Mouse (Mus musculus): ENCODE results near the gene Gfi1.

DNA sequence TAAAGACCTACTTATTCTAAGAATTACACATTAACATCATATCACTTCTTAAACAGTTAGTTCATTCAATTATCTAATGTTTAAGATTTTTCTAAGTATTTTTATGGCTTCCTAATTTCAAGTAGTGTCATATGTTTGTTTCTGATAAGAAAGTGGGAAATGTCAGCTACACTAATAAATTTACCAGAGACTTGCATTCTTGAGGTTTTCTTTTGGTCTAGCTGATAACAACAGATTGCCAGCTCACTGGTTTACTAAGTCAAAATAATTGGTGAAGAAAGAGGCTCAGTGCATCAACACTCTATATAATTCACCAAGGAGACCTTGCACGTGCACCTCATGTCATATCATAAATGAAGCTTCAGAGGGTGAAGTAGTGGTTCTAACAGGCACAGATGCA, 42.4 kb upstream of the Gfi1 start:
- TF ChIP-seq CTCF (IDR thresholded peaks at IDR 0.05; ENCODE audit: insufficient read depth, low read length) (no peak), POLR2A (IDR thresholded peaks at IDR 0.05; ENCODE audit: borderline replicate concordance, extremely low read depth, low read depth, low read length) (no peak)
